Mouse (Mus musculus): Measurements from ENCODE around the gene Gm3435. TPM values are rescaled to one million over a fixed set of nuclear protein-coding genes. Genes with fewer than 3 reads are reported as not detected.

Gene Gm3435
- polyA plus RNA-seq, 1 experiment from 2014 or later: 10.3 TPM

Other genes with a start within 250 kb of the Gm3435 start
- 8.8 and 9.2 TPM in 2 replicates for gene Wdr27, start 67.0 kb upstream of the Gm3435 start, polyA plus RNA-seq (2015; fragmentation: Nextera tagmentation; extraction: Ambion mirVana)
- 24.1 and 26.2 TPM in 2 replicates for gene 1600012H06Rik, start 67.0 kb upstream of the Gm3435 start, polyA plus RNA-seq (2015; fragmentation: Nextera tagmentation; extraction: Ambion mirVana)
- gene Phf10, start 48.9 kb upstream of the Gm3435 start, polyA plus RNA-seq (2015; fragmentation: Nextera tagmentation; extraction: Ambion mirVana): 12.8 and 14.2 TPM in 2 replicates
- 8.6 and 10.0 TPM in 2 replicates for gene 9030025P20Rik, start 31.7 kb upstream of the Gm3435 start, polyA plus RNA-seq (2015; fragmentation: Nextera tagmentation; extraction: Ambion mirVana)
- 0.66 TPM in 1 of 2 replicates, not detected in the other for gene Gm3417, start 31.4 kb upstream of the Gm3435 start, polyA plus RNA-seq (2015; fragmentation: Nextera tagmentation; extraction: Ambion mirVana)
- gene Ermard, start 31.0 kb downstream of the Gm3435 start, polyA plus RNA-seq (2015; fragmentation: Nextera tagmentation; extraction: Ambion mirVana): 74.3 and 89.8 TPM in 2 replicates
- 0.50 TPM in 1 of 2 replicates, not detected in the other for gene Tcte3, start 31.3 kb downstream of the Gm3435 start, polyA plus RNA-seq (2015; fragmentation: Nextera tagmentation; extraction: Ambion mirVana)
- gene Gm3448, start 31.4 kb downstream of the Gm3435 start, polyA plus RNA-seq (2015; fragmentation: Nextera tagmentation; extraction: Ambion mirVana): 4.7 and 5.6 TPM in 2 replicates

Data from midbrain, embryonic 16.5 days (tissue).